ENCODE assay signal across 8 mouse cellular contexts in the genomic region with DNA sequence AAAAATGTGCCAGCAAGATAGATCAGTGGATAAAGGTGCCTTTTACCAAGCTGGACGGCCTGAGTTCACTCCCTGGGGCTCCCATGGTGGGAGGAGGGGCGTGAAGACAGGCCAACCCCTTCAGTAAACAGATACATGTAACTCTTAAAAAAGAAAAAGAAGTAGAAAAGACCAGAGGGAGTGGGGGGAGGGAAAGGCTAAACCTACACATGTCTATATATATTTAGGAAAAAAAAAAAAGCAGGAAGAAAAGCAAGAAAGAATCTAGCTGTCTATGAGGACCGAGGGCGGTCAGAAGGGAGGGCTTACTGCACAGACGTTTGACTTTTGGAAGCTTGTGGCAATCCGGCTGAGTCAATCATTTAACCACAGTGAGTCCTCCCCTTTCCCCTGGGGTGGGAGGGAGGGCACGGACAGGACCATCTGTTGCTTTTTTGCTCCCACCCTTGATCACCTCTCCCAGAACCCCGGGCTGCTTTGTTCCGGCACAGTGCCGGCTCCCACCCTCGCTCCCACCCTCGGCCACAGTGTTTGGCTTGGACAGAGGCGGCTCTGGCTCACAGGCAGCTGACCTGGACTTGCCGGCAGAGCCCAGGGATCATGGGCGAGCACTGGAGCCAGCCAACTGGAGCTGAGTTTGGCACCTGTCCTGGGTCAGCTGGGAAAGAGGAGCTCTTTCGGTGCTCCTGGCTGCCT. TPM values are rescaled to one million over a fixed set of nuclear protein-coding genes. Genes with fewer than 3 reads are reported as not detected.
A peak's percentile ranks its signal among the peaks of the same experiment; 100 is the strongest.
DNase-seq lines count a peak whose midpoint lies in the region; ATAC-seq lines count a peak whose summit lies in the region.

No protein-coding gene starts in this region.

- peaks cover 32% of the 10 kb centered on the region for H3K4me1 ChIP-seq in hindbrain, embryonic 16.5 days (ENCODE audit: control insufficient read depth, insufficient read depth, low read depth, low read length)
- H3K4me1 ChIP-seq in limb, embryonic 15.5 days: peaks cover 70% of the 10 kb centered on the region
- H3K4me1 ChIP-seq in midbrain, embryonic 12.5 days: peaks cover 54% of the 10 kb centered on the region
- peaks cover 58% of the 10 kb centered on the region for H3K4me1 ChIP-seq in stomach, embryonic 16.5 days (ENCODE audit: control insufficient read depth, insufficient read depth, low read length)

- 17% methylated on average over 16 of the region's 16 CpGs for WGBS in hindbrain, embryonic 16.5 days
- WGBS in limb, embryonic 15.5 days: 24% methylated on average over 16 of the region's 16 CpGs
- 17% methylated on average over 16 of the region's 16 CpGs for WGBS in midbrain, embryonic 12.5 days
- WGBS in stomach, embryonic 16.5 days: 6% methylated on average over 16 of the region's 16 CpGs

- peak overlapping the region; percentile 38 for H3K9ac ChIP-seq in hindbrain, embryonic 16.5 days (ENCODE audit: low read depth, low read length)
- no peak overlapping the region for H3K9ac ChIP-seq in limb, embryonic 15.5 days
- H3K9ac ChIP-seq in midbrain, embryonic 12.5 days (replicated peaks): no peak overlapping the region
- H3K9ac ChIP-seq in stomach, embryonic 16.5 days (ENCODE audit: low read length): peak overlapping the region; percentile 56

- peak overlapping the region; percentile 36 for H3K4me2 ChIP-seq in hindbrain, embryonic 16.5 days (ENCODE audit: low read length)
- H3K4me2 ChIP-seq in limb, embryonic 15.5 days: peak overlapping the region; percentile 38
- H3K4me2 ChIP-seq in midbrain, embryonic 12.5 days (replicated peaks): peak overlapping the region; percentile 16; the same call in 1 of the 2 replicates
- peak overlapping the region; percentile 45 for H3K4me2 ChIP-seq in stomach, embryonic 16.5 days (ENCODE audit: low read depth, low read length)

- no peaks in the 10 kb centered on the region for H3K9me3 ChIP-seq in hindbrain, embryonic 16.5 days (ENCODE audit: control insufficient read depth, low read length)
- no peaks in the 10 kb centered on the region for H3K9me3 ChIP-seq in limb, embryonic 15.5 days
- H3K9me3 ChIP-seq in midbrain, embryonic 12.5 days: no peaks in the 10 kb centered on the region
- H3K9me3 ChIP-seq in stomach, embryonic 16.5 days (replicated peaks; ENCODE audit: control insufficient read depth, low read length): no peaks in the 10 kb centered on the region

- no peak overlapping the region for H3K4me3 ChIP-seq in hindbrain, embryonic 16.5 days (ENCODE audit: low read length)
- H3K4me3 ChIP-seq in limb, embryonic 15.5 days: no peak overlapping the region
- H3K4me3 ChIP-seq in midbrain, embryonic 12.5 days: no peak overlapping the region
- peak overlapping the region; percentile 9 for H3K4me3 ChIP-seq in stomach, embryonic 16.5 days (replicated peaks; ENCODE audit: low read length)

- peak; percentile 64 to 86 for DNase-seq in adrenal gland, adult (ENCODE audit: inconsistent age in 2 of 2, low spot score in 1 of 2)
- no peak for DNase-seq in adrenal gland, adult 8-10 months
- peak; percentile 81 to 83 for DNase-seq in gastrocnemius, postnatal 36 days

- H3K36me3 ChIP-seq in hindbrain, embryonic 16.5 days (ENCODE audit: control insufficient read depth, insufficient read depth, low read length): no peaks in the 10 kb centered on the region; the same call in 1 of the 2 replicates
- peaks cover 15% of the 10 kb centered on the region for H3K36me3 ChIP-seq in limb, embryonic 15.5 days
- H3K36me3 ChIP-seq in midbrain, embryonic 12.5 days: peaks cover 3% of the 10 kb centered on the region
- H3K36me3 ChIP-seq in stomach, embryonic 16.5 days (ENCODE audit: control insufficient read depth, insufficient read depth, low read length): no peaks in the 10 kb centered on the region

- peak; percentile 69 for ATAC-seq in common myeloid progenitor, adult 5-6 weeks (replicated peaks; ENCODE audit: low read depth, poor library complexity, severe bottlenecking)
- peak; percentile 84 for ATAC-seq in hindbrain, embryonic 16.5 days
- peak; percentile 46 for ATAC-seq in limb, embryonic 15.5 days (ENCODE audit: insufficient number of reproducible peaks, low FRiP score, low TSS enrichment, low read depth)
- ATAC-seq in midbrain, embryonic 12.5 days (ENCODE audit: low FRiP score, low read depth): peak; percentile 73
- ATAC-seq in stomach, embryonic 16.5 days (ENCODE audit: insufficient read depth, low FRiP score): peak; percentile 53

- peak overlapping the region; percentile 75 for H3K27ac ChIP-seq in hindbrain, embryonic 16.5 days (ENCODE audit: low read depth, low read length)
- peak overlapping the region; percentile 55 for H3K27ac ChIP-seq in limb, embryonic 15.5 days
- peak overlapping the region; percentile 66 for H3K27ac ChIP-seq in midbrain, embryonic 12.5 days (replicated peaks)
- H3K27ac ChIP-seq in stomach, embryonic 16.5 days (ENCODE audit: low read length): peak overlapping the region; percentile 86

- intact Hi-C loops in gastrocnemius, postnatal 36 days (cut with DNase I): no loop called here

- H3K27me3 ChIP-seq in hindbrain, embryonic 16.5 days (replicated peaks; ENCODE audit: control insufficient read depth, insufficient read depth, low read length): no peaks in the 10 kb centered on the region
- H3K27me3 ChIP-seq in limb, embryonic 15.5 days: no peaks in the 10 kb centered on the region
- H3K27me3 ChIP-seq in midbrain, embryonic 12.5 days: no peaks in the 10 kb centered on the region
- H3K27me3 ChIP-seq in stomach, embryonic 16.5 days (ENCODE audit: control insufficient read depth, insufficient read depth, low read length): no peaks in the 10 kb centered on the region

RNA-seq across cellular contexts. Expression of gene Tpcn1, which starts 27.7 kb away (rescaled TPM):
- 10 to 100 TPM; 33.9 to 44.5 (median 40.0) TPM for total RNA-seq in adrenal gland, adult 8-10 months (2022)
- 15.2 and 18.1 TPM in 2 replicates for total RNA-seq in common myeloid progenitor, adult 5-6 weeks (2017)
- 10 to 100 TPM; 35.2 to 44.6 TPM for total RNA-seq in gastrocnemius, postnatal 36 days (2021)
- 15.1 and 17.4 TPM in 2 replicates for polyA plus RNA-seq in hindbrain, embryonic 16.5 days (2015; fragmentation: Nextera tagmentation; extraction: Ambion mirVana)
- polyA plus RNA-seq in limb, embryonic 15.5 days (2015; fragmentation: Nextera tagmentation; extraction: Ambion mirVana): 25.4 and 25.8 TPM in 2 replicates
- polyA plus RNA-seq in midbrain, embryonic 12.5 days (2016; fragmentation: Nextera tagmentation; extraction: Ambion mirVana): 12.9 and 14.2 TPM in 2 replicates
- polyA plus RNA-seq in stomach, embryonic 16.5 days (2015; fragmentation: Nextera tagmentation; extraction: Ambion mirVana): 21.5 and 23.8 TPM in 2 replicates

RNA-seq across cellular contexts. Expression of gene Iqcd, which starts 28.1 kb away (rescaled TPM):
- total RNA-seq in adrenal gland, adult 8-10 months (2022): 1 to 10 TPM in 2 of 4 experiments, under 1 TPM in 2; 0.42 to 1.8 (median 1.1) TPM
- total RNA-seq in common myeloid progenitor, adult 5-6 weeks (2017): 0.96 and 0.97 TPM in 2 replicates
- total RNA-seq in gastrocnemius, postnatal 36 days (2021): under 1 TPM in 1 of 2 experiments, not detected in 1; 0.15 TPM
- 2.0 and 2.4 TPM in 2 replicates for polyA plus RNA-seq in hindbrain, embryonic 16.5 days (2015; fragmentation: Nextera tagmentation; extraction: Ambion mirVana)
- 0.38 TPM in 2 replicates for polyA plus RNA-seq in limb, embryonic 15.5 days (2015; fragmentation: Nextera tagmentation; extraction: Ambion mirVana)
- 0.60 and 1.7 TPM in 2 replicates for polyA plus RNA-seq in midbrain, embryonic 12.5 days (2016; fragmentation: Nextera tagmentation; extraction: Ambion mirVana)
- polyA plus RNA-seq in stomach, embryonic 16.5 days (2015; fragmentation: Nextera tagmentation; extraction: Ambion mirVana): 0.34 and 0.67 TPM in 2 replicates

RNA-seq across cellular contexts. Expression of gene Slc8b1, which starts 49.8 kb away (rescaled TPM):
- 10 to 100 TPM; 29.5 to 36.7 (median 34.1) TPM for total RNA-seq in adrenal gland, adult 8-10 months (2022)
- 4.5 and 4.9 TPM in 2 replicates for total RNA-seq in common myeloid progenitor, adult 5-6 weeks (2017)
- 1 to 10 TPM; 7.9 to 9.7 TPM for total RNA-seq in gastrocnemius, postnatal 36 days (2021)
- polyA plus RNA-seq in hindbrain, embryonic 16.5 days (2015; fragmentation: Nextera tagmentation; extraction: Ambion mirVana): 2.3 and 2.7 TPM in 2 replicates
- polyA plus RNA-seq in limb, embryonic 15.5 days (2015; fragmentation: Nextera tagmentation; extraction: Ambion mirVana): 12.0 and 13.4 TPM in 2 replicates
- 3.1 TPM in 2 replicates for polyA plus RNA-seq in midbrain, embryonic 12.5 days (2016; fragmentation: Nextera tagmentation; extraction: Ambion mirVana)
- 8.6 and 9.2 TPM in 2 replicates for polyA plus RNA-seq in stomach, embryonic 16.5 days (2015; fragmentation: Nextera tagmentation; extraction: Ambion mirVana)

RNA-seq across cellular contexts. Expression of gene Rita1, which starts 51.6 kb away (rescaled TPM):
- total RNA-seq in adrenal gland, adult 8-10 months (2022): 10 to 100 TPM; 17.0 to 30.2 (median 22.3) TPM
- 3.8 and 13.1 TPM in 2 replicates for total RNA-seq in common myeloid progenitor, adult 5-6 weeks (2017)
- 1 to 10 TPM; 5.6 to 6.8 TPM for total RNA-seq in gastrocnemius, postnatal 36 days (2021)
- polyA plus RNA-seq in hindbrain, embryonic 16.5 days (2015; fragmentation: Nextera tagmentation; extraction: Ambion mirVana): 29.3 and 33.7 TPM in 2 replicates
- polyA plus RNA-seq in limb, embryonic 15.5 days (2015; fragmentation: Nextera tagmentation; extraction: Ambion mirVana): 13.8 TPM in 2 replicates
- polyA plus RNA-seq in midbrain, embryonic 12.5 days (2016; fragmentation: Nextera tagmentation; extraction: Ambion mirVana): 15.5 and 16.0 TPM in 2 replicates
- polyA plus RNA-seq in stomach, embryonic 16.5 days (2015; fragmentation: Nextera tagmentation; extraction: Ambion mirVana): 13.4 and 13.5 TPM in 2 replicates

RNA-seq across cellular contexts. Expression of gene Ddx54, which starts 51.8 kb away (rescaled TPM):
- total RNA-seq in adrenal gland, adult 8-10 months (2022): 10 to 100 TPM; 44.1 to 57.3 (median 56.5) TPM
- total RNA-seq in common myeloid progenitor, adult 5-6 weeks (2017): 36.0 and 41.7 TPM in 2 replicates
- 10 to 100 TPM; 15.8 to 17.7 TPM for total RNA-seq in gastrocnemius, postnatal 36 days (2021)
- polyA plus RNA-seq in hindbrain, embryonic 16.5 days (2015; fragmentation: Nextera tagmentation; extraction: Ambion mirVana): 38.4 and 42.0 TPM in 2 replicates
- polyA plus RNA-seq in limb, embryonic 15.5 days (2015; fragmentation: Nextera tagmentation; extraction: Ambion mirVana): 39.4 and 41.7 TPM in 2 replicates
- 51.8 and 53.0 TPM in 2 replicates for polyA plus RNA-seq in midbrain, embryonic 12.5 days (2016; fragmentation: Nextera tagmentation; extraction: Ambion mirVana)
- polyA plus RNA-seq in stomach, embryonic 16.5 days (2015; fragmentation: Nextera tagmentation; extraction: Ambion mirVana): 41.9 and 45.6 TPM in 2 replicates

Comparison
In these comparisons a context has a peak if more than half of its experiments do, and no peak if none do; other contexts are left out.
1. H3K9ac ChIP-seq: peak in hindbrain, embryonic 16.5 days (single experiment) and stomach, embryonic 16.5 days (single experiment); none in limb, embryonic 15.5 days (single experiment) and midbrain, embryonic 12.5 days (single experiment).
2. Peak in every context shown above with its lines, with median percentiles within 50 percentile points of each other: ATAC-seq, H3K27ac ChIP-seq and H3K4me2 ChIP-seq.